Mouse (Mus musculus) hindbrain, postnatal 0 days (tissue): ENCODE measurements around the gene Prkg1. TPM values are rescaled to one million over a fixed set of nuclear protein-coding genes. Genes with fewer than 3 reads are reported as not detected.

Experiments used
- ATAC-seq: fragments of 200-750 bp; cut with Nextera tagmentation; 2 replicates; pipeline ENCODE4 v1.8.0; 2017; ENCODE audit warnings: mild to moderate bottlenecking, moderate TSS enrichment, moderate library complexity
- DNase-seq: peaks from one replicate; pipeline ENCODE4 v3.0.0-alpha.2; 2015; ENCODE audit warnings: low spot score
- H3K27ac ChIP-seq: fragments of 300-500 bp; sonication (generic); 2 replicates; pipeline ENCODE4 v1.5.1; 2014; ENCODE audit warnings: mild to moderate bottlenecking
- H3K27me3 ChIP-seq: fragments of 300-500 bp; sonication (generic); 2 replicates; pipeline ENCODE4 v1.6.1; 2014; ENCODE audit warnings: low read length, mixed read lengths; ENCODE audit not compliant: insufficient read depth
- H3K36me3 ChIP-seq: fragments of 300-500 bp; sonication (generic); 2 replicates; pipeline ENCODE4 v1.6.1; 2014; ENCODE audit warnings: low read length, mixed read lengths; ENCODE audit not compliant: insufficient read depth
- H3K4me1 ChIP-seq: fragments of 300-500 bp; sonication (generic); 2 replicates; pipeline ENCODE4 v1.6.1; 2014; ENCODE audit warnings: antibody characterized with exemption, low read length, mixed read lengths; ENCODE audit not compliant: insufficient read depth
- H3K4me2 ChIP-seq: fragments of 300-500 bp; sonication (generic); 2 replicates; pipeline ENCODE4 v1.6.1; 2014; ENCODE audit warnings: low read depth, mild to moderate bottlenecking, low read length, moderate library complexity, mixed read lengths
- H3K4me3 ChIP-seq: fragments of 300-500 bp; sonication (generic); 2 replicates; pipeline ENCODE4 v1.5.1; 2014; ENCODE audit warnings: low read length
- H3K9ac ChIP-seq: fragments of 300-500 bp; sonication (generic); replicated peaks from 2 replicates; pipeline ENCODE4 v1.6.1; 2014; ENCODE audit warnings: mild to moderate bottlenecking, low read length, moderate library complexity, mixed read lengths
- H3K9me3 ChIP-seq: fragments of 300-500 bp; sonication (generic); 2 replicates; pipeline ENCODE4 v1.6.1; 2016; ENCODE audit warnings: low read length, mixed read lengths
- CTCF ChIP-seq: IDR thresholded peaks from 2 replicates; pipeline ENCODE4 v1.5.1; 2016; ENCODE audit warnings: antibody characterized with exemption, control low read depth, low read depth
- WGBS: fragments of 180-500 bp; shearing (Covaris S2); extraction: QIAGEN DNeasy Blood & Tissue Kit; methylation state at CpG from one replicate; pipeline ENCODE4 v1.1.7; 2014; 5-methylcytosine and 5-hydroxymethylcytosine counted together
- polyA plus RNA-seq: library from polyadenylated mRNA; unstranded; fragments of >200 nt; fragmentation: Nextera tagmentation; extraction: Ambion mirVana; gene quantifications from 2 replicates; pipeline ENCODE4 v1.2.1, GENCODE M21; 2015
- total RNA-seq: library from RNA; depleted of rRNA; stranded (reverse); fragments of >200 nt; gene quantifications from 2 replicates; pipeline ENCODE4 v1.2.3, GENCODE M21; 2014

Gene Prkg1
- total and polyA plus RNA-seq, 2 experiments from 2014 or later, result 5.3 to 8.6 TPM

- no peak overlapping the region for H3K27ac ChIP-seq
- TF ChIP-seq CTCF, result no peak
Observed at GRCm38 (mm10) chr19:30806265-30806664, 958.6 kb downstream of the Prkg1 start.

GRCm38 (mm10) chr19:30780803-30781202 is 984.0 kb downstream of the Prkg1 start:
- H3K4me3 ChIP-seq, result no peak overlapping the region
- H3K9me3 ChIP-seq, result no peaks in the 10 kb centered on the region
- no peak overlapping the region for H3K4me2 ChIP-seq
- ATAC-seq (no peak), DNase-seq (no peak)
- no peaks in the 10 kb centered on the region for H3K27me3 ChIP-seq
- H3K9ac ChIP-seq, result no peak overlapping the region
- no peaks in the 10 kb centered on the region for H3K4me1 ChIP-seq
- no peaks in the 10 kb centered on the region for H3K36me3 ChIP-seq
- no peak for TF ChIP-seq CTCF
- H3K27ac ChIP-seq, result no peak overlapping the region
- 91% methylated on average over 2 of the region's 2 CpGs for WGBS

More at GRCm38 (mm10) chr19:30806265-30806664, 958.6 kb downstream of the Prkg1 start:
- H3K4me1 ChIP-seq, result no peaks in the 10 kb centered on the region
- 87% methylated on average over 5 of the region's 5 CpGs for WGBS
- no peaks in the 10 kb centered on the region for H3K9me3 ChIP-seq
- no peaks in the 10 kb centered on the region for H3K36me3 ChIP-seq
- no peak overlapping the region for H3K9ac ChIP-seq
- H3K4me2 ChIP-seq, result no peak overlapping the region
- DNase-seq, result no peak
- no peak overlapping the region for H3K4me3 ChIP-seq
- no peak for ATAC-seq
- H3K27me3 ChIP-seq, result no peaks in the 10 kb centered on the region

GRCm38 (mm10) chr19:30768316-30768715 is 996.5 kb downstream of the Prkg1 start:
- Histone ChIP-seq H3K27me3 (no peaks in the 10 kb centered on the region), H3K9ac (no peak overlapping the region), H3K4me1 (no peaks in the 10 kb centered on the region), H3K9me3 (no peaks in the 10 kb centered on the region), H3K27ac (no peak overlapping the region), H3K4me3 (no peak overlapping the region), H3K4me2 (no peak overlapping the region), H3K36me3 (no peaks in the 10 kb centered on the region)
- no peak for TF ChIP-seq CTCF
- ATAC-seq (no peak), DNase-seq (no peak)
- 26% methylated on average over 1 of the region's 1 CpGs for WGBS

GRCm38 (mm10) chr19:30744426-30744825 is 1020.4 kb downstream of the Prkg1 start:
- Histone ChIP-seq H3K4me2 (no peak overlapping the region), H3K36me3 (no peaks in the 10 kb centered on the region), H3K9me3 (no peaks in the 10 kb centered on the region), H3K27ac (no peak overlapping the region), H3K4me3 (no peak overlapping the region), H3K4me1 (no peaks in the 10 kb centered on the region), H3K9ac (no peak overlapping the region), H3K27me3 (no peaks in the 10 kb centered on the region)
- no peak for TF ChIP-seq CTCF
- ATAC-seq (no peak), DNase-seq (no peak)

GRCm38 (mm10) chr19:30699130-30699529 is 1065.7 kb downstream of the Prkg1 start:
- no peak overlapping the region for H3K4me2 ChIP-seq
- no peak overlapping the region for H3K4me3 ChIP-seq
- H3K9ac ChIP-seq, result no peak overlapping the region
- no peaks in the 10 kb centered on the region for H3K9me3 ChIP-seq
- no peak for ATAC-seq
- H3K27me3 ChIP-seq, result no peaks in the 10 kb centered on the region
- TF ChIP-seq CTCF, result no peak
- no peaks in the 10 kb centered on the region for H3K4me1 ChIP-seq
- H3K36me3 ChIP-seq, result no peaks in the 10 kb centered on the region
- WGBS, result 95% methylated on average over 5 of the region's 5 CpGs
- no peak for DNase-seq
- H3K27ac ChIP-seq, result no peak overlapping the region

- Histone ChIP-seq H3K27ac (no peak overlapping the region), H3K9ac (no peak overlapping the region), H3K27me3 (no peaks in the 10 kb centered on the region), H3K9me3 (no peaks in the 10 kb centered on the region), H3K4me3 (no peak overlapping the region), H3K36me3 (no peaks in the 10 kb centered on the region), H3K4me2 (no peak overlapping the region), H3K4me1 (no peaks in the 10 kb centered on the region)
- ATAC-seq, result no peak
- WGBS, result 99% methylated on average over 2 of the region's 2 CpGs
- TF ChIP-seq CTCF, result no peak
- no peak for DNase-seq
Observed at GRCm38 (mm10) chr19:30691258-30691657, 1073.6 kb downstream of the Prkg1 start.

GRCm38 (mm10) chr19:30690691-30691090 is 1074.1 kb downstream of the Prkg1 start:
- 88% methylated on average over 6 of the region's 6 CpGs for WGBS
- no peak for DNase-seq
- Histone ChIP-seq H3K4me3 (no peak overlapping the region), H3K27ac (no peak overlapping the region), H3K27me3 (no peaks in the 10 kb centered on the region), H3K9ac (no peak overlapping the region), H3K9me3 (no peaks in the 10 kb centered on the region), H3K36me3 (no peaks in the 10 kb centered on the region), H3K4me1 (no peaks in the 10 kb centered on the region), H3K4me2 (no peak overlapping the region)
- no peak for ATAC-seq
- no peak for TF ChIP-seq CTCF

- H3K27ac ChIP-seq, result no peak overlapping the region
- TF ChIP-seq CTCF, result no peak
- H3K4me1 ChIP-seq, result no peaks in the 10 kb centered on the region
- H3K9ac ChIP-seq, result no peak overlapping the region
- no peaks in the 10 kb centered on the region for H3K36me3 ChIP-seq
- H3K9me3 ChIP-seq, result no peaks in the 10 kb centered on the region
- DNase-seq (no peak), ATAC-seq (no peak)
- no peak overlapping the region for H3K4me3 ChIP-seq
- H3K4me2 ChIP-seq, result no peak overlapping the region
- WGBS, result 78% methylated on average over 6 of the region's 6 CpGs
- H3K27me3 ChIP-seq, result no peaks in the 10 kb centered on the region
Observed at GRCm38 (mm10) chr19:30687942-30688341, 1076.9 kb downstream of the Prkg1 start.
